Mouse (Mus musculus): ENCODE results near the gene Ccser1. TPM values are rescaled to one million over a fixed set of nuclear protein-coding genes. Genes with fewer than 3 reads are reported as not detected.
"Not testable (repeated sequence)": the region's sequence is repeated elsewhere in the genome, so short reads cannot be mapped to it uniquely, and the experiment has no call there.

The Ccser1 gene
- polyA plus RNA-seq, 1 experiment from 2014 or later: 6.1 TPM

GRCm38 (mm10) chr6:61230058-61230718, 50.1 kb downstream of the Ccser1 start:
- 52% methylated on average over 5 of the region's 5 CpGs for WGBS
- H3K27ac ChIP-seq: no peak overlapping the region
- H3K4me1 ChIP-seq: no peaks in the 10 kb centered on the region
- no peak overlapping the region for H3K9ac ChIP-seq
- H3K4me3 ChIP-seq (replicated peaks): no peak overlapping the region
- no peak for ATAC-seq (ENCODE audit: insufficient read depth, low FRiP score, low read depth)
- no peak overlapping the region for H3K4me2 ChIP-seq
- no peaks in the 10 kb centered on the region for H3K36me3 ChIP-seq
- H3K27me3 ChIP-seq (replicated peaks): no peaks in the 10 kb centered on the region
- no peaks in the 10 kb centered on the region for H3K9me3 ChIP-seq

- ATAC-seq (ENCODE audit: insufficient read depth, low FRiP score, low read depth): no peak
- H3K27ac ChIP-seq: no peak overlapping the region
- no peaks in the 10 kb centered on the region for H3K27me3 ChIP-seq (replicated peaks)
Observed at GRCm38 (mm10) chr6:61233060-61233459, 52.9 kb downstream of the Ccser1 start.

GRCm38 (mm10) chr6:61233548-61234187, 53.5 kb downstream of the Ccser1 start:
- H3K27me3 ChIP-seq (replicated peaks): no peaks in the 10 kb centered on the region
- H3K9ac ChIP-seq: no peak overlapping the region
- no peaks in the 10 kb centered on the region for H3K4me1 ChIP-seq
- no peaks in the 10 kb centered on the region for H3K36me3 ChIP-seq
- no peaks in the 10 kb centered on the region for H3K9me3 ChIP-seq
- ATAC-seq (ENCODE audit: insufficient read depth, low FRiP score, low read depth): no peak
- no peak overlapping the region for H3K4me3 ChIP-seq (replicated peaks)
- no peak overlapping the region for H3K27ac ChIP-seq
- 39% methylated on average over 5 of the region's 5 CpGs for WGBS
- no peak overlapping the region for H3K4me2 ChIP-seq

More at GRCm38 (mm10) chr6:61233060-61233459, 52.9 kb downstream of the Ccser1 start:
- no peak overlapping the region for H3K9ac ChIP-seq
- no peaks in the 10 kb centered on the region for H3K4me1 ChIP-seq
- no peaks in the 10 kb centered on the region for H3K9me3 ChIP-seq
- H3K36me3 ChIP-seq: no peaks in the 10 kb centered on the region
- H3K4me3 ChIP-seq (replicated peaks): no peak overlapping the region
- H3K4me2 ChIP-seq: no peak overlapping the region
- WGBS: 68% methylated on average over 5 of the region's 5 CpGs

GRCm38 (mm10) chr6:61240618-61241017, 60.5 kb downstream of the Ccser1 start:
- H3K36me3 ChIP-seq: no peaks in the 10 kb centered on the region
- H3K27me3 ChIP-seq (replicated peaks): no peaks in the 10 kb centered on the region
- 54% methylated on average over 2 of the region's 2 CpGs for WGBS
- no peak for ATAC-seq (ENCODE audit: insufficient read depth, low FRiP score, low read depth)
- H3K9me3 ChIP-seq: no peaks in the 10 kb centered on the region
- no peaks in the 10 kb centered on the region for H3K4me1 ChIP-seq
- H3K27ac ChIP-seq: no peak overlapping the region
- no peak overlapping the region for H3K4me2 ChIP-seq
- H3K4me3 ChIP-seq (replicated peaks): no peak overlapping the region
- no peak overlapping the region for H3K9ac ChIP-seq

GRCm38 (mm10) chr6:61242556-61242955, 62.4 kb downstream of the Ccser1 start:
- no peak for ATAC-seq (ENCODE audit: insufficient read depth, low FRiP score, low read depth)
- no peaks in the 10 kb centered on the region for H3K4me1 ChIP-seq
- no peak overlapping the region for H3K4me2 ChIP-seq
- no peak overlapping the region for H3K9ac ChIP-seq
- H3K9me3 ChIP-seq: no peaks in the 10 kb centered on the region
- 81% methylated on average over 3 of the region's 3 CpGs for WGBS
- H3K4me3 ChIP-seq (replicated peaks): no peak overlapping the region
- H3K27me3 ChIP-seq (replicated peaks): no peaks in the 10 kb centered on the region
- no peak overlapping the region for H3K27ac ChIP-seq
- H3K36me3 ChIP-seq: no peaks in the 10 kb centered on the region

- no peaks in the 10 kb centered on the region for H3K27me3 ChIP-seq (replicated peaks)
- no peak overlapping the region for H3K4me3 ChIP-seq (replicated peaks)
- no peak overlapping the region for H3K27ac ChIP-seq
- no peak overlapping the region for H3K9ac ChIP-seq
- H3K4me1 ChIP-seq: no peaks in the 10 kb centered on the region
- no peaks in the 10 kb centered on the region for H3K36me3 ChIP-seq
- no peaks in the 10 kb centered on the region for H3K9me3 ChIP-seq
- no peak overlapping the region for H3K4me2 ChIP-seq
- 62% methylated on average over 4 of the region's 4 CpGs for WGBS
- no peak for ATAC-seq (ENCODE audit: insufficient read depth, low FRiP score, low read depth)
Observed at GRCm38 (mm10) chr6:61246523-61246922, 66.4 kb downstream of the Ccser1 start.

- no peak for ATAC-seq (ENCODE audit: insufficient read depth, low FRiP score, low read depth)
- 72% methylated on average over 4 of the region's 4 CpGs for WGBS
- Histone ChIP-seq H3K36me3 (no peaks in the 10 kb centered on the region), H3K4me2 (no peak overlapping the region), H3K27ac (no peak overlapping the region), H3K9me3 (no peaks in the 10 kb centered on the region), H3K4me3 (replicated peaks) (no peak overlapping the region), H3K27me3 (replicated peaks) (no peaks in the 10 kb centered on the region), H3K4me1 (no peaks in the 10 kb centered on the region), H3K9ac (no peak overlapping the region)
Observed at GRCm38 (mm10) chr6:61247842-61248472, 67.8 kb downstream of the Ccser1 start.

- Histone ChIP-seq H3K36me3 (no peaks in the 10 kb centered on the region), H3K27me3 (replicated peaks) (no peaks in the 10 kb centered on the region), H3K9ac (no peak overlapping the region), H3K4me3 (replicated peaks) (no peak overlapping the region), H3K4me2 (no peak overlapping the region), H3K27ac (no peak overlapping the region), H3K9me3 (no peaks in the 10 kb centered on the region), H3K4me1 (no peaks in the 10 kb centered on the region)
- no peak for ATAC-seq (ENCODE audit: insufficient read depth, low FRiP score, low read depth)
- 77% methylated on average over 2 of the region's 2 CpGs for WGBS
Observed at GRCm38 (mm10) chr6:61248700-61249099, 68.6 kb downstream of the Ccser1 start.

- Histone ChIP-seq H3K36me3 (no peaks in the 10 kb centered on the region), H3K27me3 (replicated peaks) (no peaks in the 10 kb centered on the region), H3K9me3 (no peaks in the 10 kb centered on the region), H3K4me1 (no peaks in the 10 kb centered on the region), H3K4me2 (no peak overlapping the region), H3K4me3 (replicated peaks) (no peak overlapping the region), H3K9ac (no peak overlapping the region), H3K27ac (no peak overlapping the region)
- WGBS: 82% methylated on average over 1 of the region's 1 CpGs
- ATAC-seq (ENCODE audit: insufficient read depth, low FRiP score, low read depth): no peak
Observed at GRCm38 (mm10) chr6:61251232-61251631, 71.1 kb downstream of the Ccser1 start.

GRCm38 (mm10) chr6:61252912-61253311, 72.8 kb downstream of the Ccser1 start:
- H3K4me1 ChIP-seq: no peaks in the 10 kb centered on the region

GRCm38 (mm10) chr6:61255874-61256273, 75.8 kb downstream of the Ccser1 start:
- ATAC-seq (ENCODE audit: insufficient read depth, low FRiP score, low read depth); H3K27ac ChIP-seq; H3K4me3 ChIP-seq (replicated peaks); H3K9me3 ChIP-seq; H3K4me2 ChIP-seq; H3K9ac ChIP-seq; H3K4me1 ChIP-seq; H3K36me3 ChIP-seq; H3K27me3 ChIP-seq (replicated peaks): not testable (repeated sequence)
- 92% methylated on average over 1 of the region's 1 CpGs for WGBS

More at GRCm38 (mm10) chr6:61252912-61253311, 72.8 kb downstream of the Ccser1 start:
- no peaks in the 10 kb centered on the region for H3K9me3 ChIP-seq
- 79% methylated on average over 7 of the region's 7 CpGs for WGBS
- no peak overlapping the region for H3K27ac ChIP-seq
- H3K27me3 ChIP-seq (replicated peaks): no peaks in the 10 kb centered on the region
- H3K4me3 ChIP-seq (replicated peaks): no peak overlapping the region
- H3K36me3 ChIP-seq: no peaks in the 10 kb centered on the region
- H3K4me2 ChIP-seq: no peak overlapping the region
- no peak overlapping the region for H3K9ac ChIP-seq
- ATAC-seq (ENCODE audit: insufficient read depth, low FRiP score, low read depth): no peak

GRCm38 (mm10) chr6:61258847-61259634, 78.9 kb downstream of the Ccser1 start:
- no peak overlapping the region for H3K9ac ChIP-seq
- WGBS: 56% methylated on average over 10 of the region's 10 CpGs
- H3K27me3 ChIP-seq (replicated peaks): no peaks in the 10 kb centered on the region
- no peaks in the 10 kb centered on the region for H3K9me3 ChIP-seq
- H3K4me2 ChIP-seq: no peak overlapping the region
- no peak overlapping the region for H3K27ac ChIP-seq
- no peaks in the 10 kb centered on the region for H3K36me3 ChIP-seq
- no peaks in the 10 kb centered on the region for H3K4me1 ChIP-seq
- ATAC-seq (ENCODE audit: insufficient read depth, low FRiP score, low read depth): no peak
- H3K4me3 ChIP-seq (replicated peaks): no peak overlapping the region
